Mouse (Mus musculus) hindlimb bud, embryonic 11.5 days (tissue): ENCODE data around the gene Gbp5.

Experiments used
- DNase-seq: peaks from one replicate; pipeline ENCODE4 v3.0.0-alpha.2; 2012; ENCODE audit warnings: low read depth, low spot score; ENCODE audit errors: extremely low spot score

Gbp5 gene

GRCm38 (mm10) chr3:142493536-142494061 is at the start of gene Gbp5:
Gene Gbp5, plus strand, starts transcription at chr3:142493978.
- no peak for DNase-seq

GRCm38 (mm10) chr3:142454198-142454597 is 39.6 kb upstream of the Gbp5 start:
- DNase-seq = no peak

- no peak for DNase-seq
These were observed 34.5 kb upstream of the Gbp5 start for GRCm38 (mm10) chr3:142459241-142459640.

- no peak for DNase-seq
These were observed 30.7 kb upstream of the Gbp5 start for GRCm38 (mm10) chr3:142462764-142463751.

- no peak for DNase-seq
These were observed 19.3 kb upstream of the Gbp5 start for GRCm38 (mm10) chr3:142474349-142474983.

- no peak for DNase-seq
These were observed 17.9 kb upstream of the Gbp5 start for GRCm38 (mm10) chr3:142475913-142476312.

- no peak for DNase-seq
These were observed 15.9 kb upstream of the Gbp5 start for GRCm38 (mm10) chr3:142477866-142478265.

GRCm38 (mm10) chr3:142478360-142478759 is 15.4 kb upstream of the Gbp5 start:
- DNase-seq = no peak

- no peak for DNase-seq
These were observed 3.3 kb upstream of the Gbp5 start for GRCm38 (mm10) chr3:142490465-142490864.

- DNase-seq = no peak
These were observed 1.4 kb downstream of the Gbp5 start for GRCm38 (mm10) chr3:142495146-142495655.

- DNase-seq = no peak
These were observed 2.6 kb downstream of the Gbp5 start for GRCm38 (mm10) chr3:142496113-142497101.

GRCm38 (mm10) chr3:142497123-142497841 is 3.5 kb downstream of the Gbp5 start:
- no peak for DNase-seq

- no peak for DNase-seq
These were observed 5.2 kb downstream of the Gbp5 start for GRCm38 (mm10) chr3:142498941-142499340.

GRCm38 (mm10) chr3:142528116-142528515 is 34.3 kb downstream of the Gbp5 start:
- DNase-seq = no peak

GRCm38 (mm10) chr3:142529597-142529996 is 35.8 kb downstream of the Gbp5 start:
- DNase-seq = no peak

GRCm38 (mm10) chr3:142530087-142530953 is 36.5 kb downstream of the Gbp5 start, which contains the start of gene Gbp7:
Gene Gbp7, plus strand, starts transcription at chr3:142530342.
- peak; percentile 20 for DNase-seq

- DNase-seq = no peak
These were observed 37.8 kb downstream of the Gbp5 start for GRCm38 (mm10) chr3:142531595-142531994.

GRCm38 (mm10) chr3:142533185-142533584 is 39.4 kb downstream of the Gbp5 start:
- no peak for DNase-seq

GRCm38 (mm10) chr3:142535667-142536066 is 41.9 kb downstream of the Gbp5 start:
- no peak for DNase-seq
